22 mouse cellular contexts compared by ENCODE assay signal in genomic region chr13:114096386-114096785, GRCm38 (mm10).
"Had no signal": no experiment of that assay in that cellular context is flagged by ENCODE, and none has a peak within 500 bp of the region (broad histone marks: within the 10 kb centered on the region; RNA-seq: fewer than 3 reads in every experiment).

No protein-coding gene starts in this region.

- H3K36me3 ChIP-seq: kidney, embryonic 15.5 days; lung, embryonic 15.5 days; midbrain, embryonic 10.5 days; midbrain, embryonic 13.5 days; neural tube, embryonic 13.5 days; stomach, embryonic 15.5 days had no signal

- H3K4me2 ChIP-seq: kidney, embryonic 15.5 days; liver, embryonic 11.5 days; lung, embryonic 15.5 days; midbrain, embryonic 13.5 days; neural tube, embryonic 13.5 days; stomach, embryonic 15.5 days had no signal

- H3K27me3 ChIP-seq: kidney, embryonic 15.5 days; lung, embryonic 15.5 days; megakaryocyte, embryonic 14.5 days; midbrain, embryonic 13.5 days; neural tube, embryonic 13.5 days; stomach, embryonic 15.5 days had no signal

- H3K4me3 ChIP-seq: kidney, embryonic 15.5 days; left cerebral cortex, adult 2 months; lung, embryonic 15.5 days; megakaryocyte, embryonic 14.5 days; midbrain, embryonic 10.5 days; midbrain, embryonic 13.5 days; myocyte; neural tube, embryonic 13.5 days; stomach, embryonic 15.5 days had no signal

- DNase-seq: kidney, postnatal 10 days; kidney, postnatal 36 days; layer of hippocampus, postnatal 36 days; lung, adult 18-20 months; lung, postnatal 10 days; lung, postnatal 36 days; retina, postnatal 1 day; right cerebral cortex, postnatal 25 days; spleen, adult 18-20 months; thymus, postnatal 25 days had no signal

- ATAC-seq: midbrain, embryonic 13.5 days; midbrain, embryonic 16.5 days had no signal

- H3K9ac ChIP-seq: kidney, embryonic 15.5 days; liver, embryonic 14.5 days; lung, embryonic 15.5 days; midbrain, embryonic 13.5 days; neural tube, embryonic 13.5 days; stomach, embryonic 15.5 days had no signal

- H3K27ac ChIP-seq: kidney, embryonic 15.5 days; left cerebral cortex, adult 2 months; liver, embryonic 14.5 days; lung, embryonic 15.5 days; midbrain, embryonic 10.5 days; midbrain, embryonic 13.5 days; neural tube, embryonic 13.5 days; stomach, embryonic 15.5 days had no signal

- H3K4me1 ChIP-seq: kidney, embryonic 15.5 days; lung, embryonic 15.5 days; megakaryocyte, embryonic 14.5 days; midbrain, embryonic 13.5 days; neural tube, embryonic 13.5 days; stomach, embryonic 15.5 days had no signal

- H3K9me3 ChIP-seq: kidney, embryonic 15.5 days; lung, embryonic 15.5 days; midbrain, embryonic 10.5 days; midbrain, embryonic 13.5 days; neural tube, embryonic 13.5 days; stomach, embryonic 15.5 days had no signal
